Mouse (Mus musculus): ENCODE results near the gene Fam126a. TPM values are rescaled to one million over a fixed set of nuclear protein-coding genes. Genes with fewer than 3 reads are reported as not detected.

Fam126a gene
- polyA plus RNA-seq, 1 experiment from 2014 or later: 60.3 TPM

DNA sequence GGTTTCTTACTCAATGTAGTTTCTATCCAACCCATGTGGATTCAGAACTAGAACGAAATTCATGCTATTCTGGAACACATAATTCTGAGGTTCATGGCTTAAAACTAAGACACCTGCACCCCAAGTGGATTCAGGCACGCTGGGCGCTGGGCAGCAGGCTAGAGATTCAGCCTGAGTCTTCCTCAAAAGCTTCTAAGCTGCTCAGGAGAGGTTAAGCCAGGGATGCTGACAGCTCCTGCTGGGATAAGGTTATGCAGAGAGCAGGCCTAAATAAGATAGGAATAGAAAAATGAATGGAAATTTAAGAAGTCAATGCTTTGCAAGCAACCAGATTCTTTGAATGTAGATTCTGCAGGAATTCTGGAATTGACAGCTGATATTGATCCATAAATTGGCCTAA lies 82.4 kb downstream of the Fam126a start:
- Histone ChIP-seq H3K9ac (ENCODE audit: low read depth, low read length) (no peak overlapping the region), H3K4me3 (ENCODE audit: low read depth, low read length) (no peak overlapping the region), H3K9me3 (replicated peaks; ENCODE audit: control insufficient read depth, low read length) (no peaks in the 10 kb centered on the region), H3K27me3 (ENCODE audit: control insufficient read depth, insufficient read depth, low read depth, low read length) (no peaks in the 10 kb centered on the region), H3K4me2 (ENCODE audit: low read depth, low read length) (no peak overlapping the region), H3K4me1 (ENCODE audit: control insufficient read depth, low read depth, low read length) (no peaks in the 10 kb centered on the region), H3K36me3 (ENCODE audit: control insufficient read depth, insufficient read depth) (no peaks in the 10 kb centered on the region), H3K27ac (ENCODE audit: low read length) (no peak overlapping the region)
- WGBS (ENCODE audit: insufficient replicate concordance): 62% methylated on average over 3 of the region's 3 CpGs
- no peak for ATAC-seq (ENCODE audit: low read depth)

DNA sequence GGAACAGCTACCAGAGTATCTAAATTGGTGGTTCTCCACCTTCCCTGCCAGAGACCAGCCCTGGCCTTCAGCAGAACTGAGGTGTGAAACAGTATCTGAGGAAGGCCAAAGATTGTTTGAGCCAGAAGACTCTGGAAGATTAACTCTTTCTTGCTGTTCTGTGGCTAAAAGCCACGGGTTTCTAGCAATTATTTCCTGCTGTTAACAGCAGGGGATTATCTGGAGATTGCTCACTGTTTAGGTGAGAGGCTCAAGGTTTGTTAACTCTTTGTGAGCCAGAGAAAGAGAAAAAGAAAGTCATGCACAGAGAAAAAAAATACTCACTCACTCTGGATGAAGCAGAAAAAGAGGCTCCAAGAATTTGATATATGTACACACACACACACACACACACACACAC lies 85.4 kb downstream of the Fam126a start:
- WGBS (ENCODE audit: insufficient replicate concordance): 7% methylated on average over 1 of the region's 1 CpGs

DNA sequence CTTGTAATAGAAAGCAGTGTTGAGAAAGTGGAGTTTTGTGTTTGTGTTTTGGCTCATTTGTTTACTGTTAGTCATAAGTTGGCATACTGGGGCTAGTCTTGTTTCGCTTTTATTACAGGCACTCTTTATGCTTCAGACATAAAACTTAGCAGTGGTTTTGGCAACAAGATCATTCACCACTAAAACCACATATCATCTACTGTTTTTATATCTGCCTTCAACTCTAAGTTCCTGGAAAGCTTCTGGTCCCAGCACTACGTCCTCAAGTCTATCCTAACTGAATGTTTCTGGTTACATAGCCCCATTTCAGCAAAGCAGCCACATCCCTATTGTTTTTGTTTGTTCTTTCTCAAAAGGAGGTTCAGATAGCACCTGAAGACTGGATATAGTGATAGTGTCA lies 87.0 kb downstream of the Fam126a start:
- Histone ChIP-seq H3K4me1 (ENCODE audit: control insufficient read depth, low read depth, low read length) (no peaks in the 10 kb centered on the region), H3K36me3 (ENCODE audit: control insufficient read depth, insufficient read depth) (no peaks in the 10 kb centered on the region), H3K27ac (ENCODE audit: low read length) (no peak overlapping the region), H3K9ac (ENCODE audit: low read depth, low read length) (no peak overlapping the region), H3K9me3 (replicated peaks; ENCODE audit: control insufficient read depth, low read length) (no peaks in the 10 kb centered on the region), H3K27me3 (ENCODE audit: control insufficient read depth, insufficient read depth, low read depth, low read length) (no peaks in the 10 kb centered on the region), H3K4me2 (ENCODE audit: low read depth, low read length) (no peak overlapping the region), H3K4me3 (ENCODE audit: low read depth, low read length) (no peak overlapping the region)
- ATAC-seq (ENCODE audit: low read depth): no peak
- WGBS (ENCODE audit: insufficient replicate concordance): 63% methylated on average over 2 of the region's 2 CpGs

More for the DNA sequence above, 85.4 kb downstream of the Fam126a start:
- H3K27ac ChIP-seq (ENCODE audit: low read length): no peak overlapping the region
- no peaks in the 10 kb centered on the region for H3K27me3 ChIP-seq (ENCODE audit: control insufficient read depth, insufficient read depth, low read depth, low read length)
- H3K9ac ChIP-seq (ENCODE audit: low read depth, low read length): no peak overlapping the region
- ATAC-seq (ENCODE audit: low read depth): no peak
- H3K4me2 ChIP-seq (ENCODE audit: low read depth, low read length): no peak overlapping the region
- H3K4me3 ChIP-seq (ENCODE audit: low read depth, low read length): no peak overlapping the region
- no peaks in the 10 kb centered on the region for H3K36me3 ChIP-seq (ENCODE audit: control insufficient read depth, insufficient read depth)
- no peaks in the 10 kb centered on the region for H3K9me3 ChIP-seq (replicated peaks; ENCODE audit: control insufficient read depth, low read length)
- H3K4me1 ChIP-seq (ENCODE audit: control insufficient read depth, low read depth, low read length): no peaks in the 10 kb centered on the region

DNA sequence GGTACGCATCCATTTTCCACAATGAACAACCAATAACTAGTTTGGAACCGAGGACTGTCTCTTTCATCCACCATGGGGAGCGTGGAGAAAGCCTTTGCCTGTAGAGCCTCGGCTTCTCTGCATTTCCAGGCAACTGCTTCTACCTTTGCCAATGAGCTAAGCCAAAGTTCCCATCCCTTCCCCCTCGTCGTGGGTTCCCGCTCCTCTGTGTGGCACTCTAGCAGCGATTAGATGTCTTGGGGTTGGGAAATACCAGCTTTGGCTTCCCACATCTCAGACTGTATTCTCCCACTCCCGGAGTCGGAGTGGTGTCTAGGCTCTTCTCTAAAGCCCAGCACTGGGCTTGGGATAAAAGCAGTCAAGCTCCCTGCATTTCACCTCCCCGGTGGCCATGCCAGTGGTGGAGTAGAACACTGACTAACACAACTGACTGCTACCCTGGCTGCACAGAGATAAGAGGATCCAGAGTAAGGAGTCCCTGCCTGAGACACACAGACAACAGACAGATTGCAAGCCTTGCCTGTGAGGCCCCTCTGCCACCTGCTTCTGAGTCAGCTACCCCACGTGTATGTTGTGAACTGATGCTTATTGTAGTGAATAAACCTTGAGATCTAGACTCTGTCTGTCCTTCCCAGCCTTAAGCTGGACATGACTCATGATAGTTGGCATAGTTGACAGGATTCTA lies 106.9 kb downstream of the Fam126a start:
- WGBS (ENCODE audit: insufficient replicate concordance): 33% methylated on average over 12 of the region's 12 CpGs
- H3K4me3 ChIP-seq (ENCODE audit: low read depth, low read length): peak overlapping the region; percentile 47

DNA sequence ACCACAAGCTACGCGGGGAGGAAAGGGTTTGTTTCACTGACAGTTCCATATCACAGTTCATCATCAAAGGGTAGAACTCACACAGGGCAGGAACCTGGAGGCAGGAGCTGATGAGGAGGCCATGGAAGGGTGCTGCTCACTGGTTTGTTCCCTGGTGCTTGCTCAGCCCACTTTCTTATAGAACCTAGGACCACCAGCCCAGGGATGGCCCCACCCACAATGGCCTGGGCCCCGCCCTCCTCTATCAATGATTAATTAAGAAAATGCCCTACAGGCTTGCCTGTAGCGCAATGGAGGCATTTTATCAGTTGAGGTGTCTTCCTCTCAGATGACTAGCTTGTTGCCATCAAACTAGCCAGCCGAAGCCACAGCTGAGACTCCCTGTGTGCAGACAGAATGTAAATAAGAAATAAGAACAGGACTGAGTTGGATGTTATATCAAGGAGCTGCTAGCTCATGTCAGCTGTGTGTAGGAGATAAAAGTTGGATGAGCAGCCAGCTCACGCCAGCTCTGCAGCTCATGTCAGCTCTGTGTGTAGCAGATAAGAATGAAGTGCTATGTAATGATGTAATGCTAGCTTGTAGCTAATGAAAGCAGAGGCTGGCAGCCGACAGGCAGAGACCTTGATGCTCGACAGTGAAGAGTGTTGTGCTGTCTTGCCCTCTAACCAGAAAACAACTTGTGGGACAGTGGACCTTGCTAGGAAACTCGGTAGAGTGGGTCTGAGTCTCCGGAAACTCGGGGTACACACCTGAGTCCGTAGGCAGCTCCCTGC lies 107.8 kb downstream of the Fam126a start:
- Histone ChIP-seq H3K9me3 (replicated peaks; ENCODE audit: control insufficient read depth, low read length) (no peaks in the 10 kb centered on the region), H3K36me3 (ENCODE audit: control insufficient read depth, insufficient read depth) (no peaks in the 10 kb centered on the region), H3K27ac (ENCODE audit: low read length) (peak overlapping the region; percentile 100), H3K27me3 (ENCODE audit: control insufficient read depth, insufficient read depth, low read depth, low read length) (no peaks in the 10 kb centered on the region), H3K4me2 (ENCODE audit: low read depth, low read length) (peak overlapping the region; percentile 75), H3K9ac (ENCODE audit: low read depth, low read length) (peak overlapping the region; percentile 82), H3K4me1 (ENCODE audit: control insufficient read depth, low read depth, low read length) (peaks cover 39% of the 10 kb centered on the region), H3K4me3 (ENCODE audit: low read depth, low read length) (peak overlapping the region; percentile 62)
- peak; percentile 89 for ATAC-seq (ENCODE audit: low read depth)
- 20% methylated on average over 12 of the region's 12 CpGs for WGBS (ENCODE audit: insufficient replicate concordance)

More for the DNA sequence above, 106.9 kb downstream of the Fam126a start:
- peaks cover 34% of the 10 kb centered on the region for H3K4me1 ChIP-seq (ENCODE audit: control insufficient read depth, low read depth, low read length)
- no peaks in the 10 kb centered on the region for H3K27me3 ChIP-seq (ENCODE audit: control insufficient read depth, insufficient read depth, low read depth, low read length)
- ATAC-seq (ENCODE audit: low read depth): peak; percentile 86
- no peaks in the 10 kb centered on the region for H3K36me3 ChIP-seq (ENCODE audit: control insufficient read depth, insufficient read depth)
- no peaks in the 10 kb centered on the region for H3K9me3 ChIP-seq (replicated peaks; ENCODE audit: control insufficient read depth, low read length)
- H3K9ac ChIP-seq (ENCODE audit: low read depth, low read length): peak overlapping the region; percentile 82
- H3K27ac ChIP-seq (ENCODE audit: low read length): peak overlapping the region; percentile 100
- H3K4me2 ChIP-seq (ENCODE audit: low read depth, low read length): peak overlapping the region; percentile 75

DNA sequence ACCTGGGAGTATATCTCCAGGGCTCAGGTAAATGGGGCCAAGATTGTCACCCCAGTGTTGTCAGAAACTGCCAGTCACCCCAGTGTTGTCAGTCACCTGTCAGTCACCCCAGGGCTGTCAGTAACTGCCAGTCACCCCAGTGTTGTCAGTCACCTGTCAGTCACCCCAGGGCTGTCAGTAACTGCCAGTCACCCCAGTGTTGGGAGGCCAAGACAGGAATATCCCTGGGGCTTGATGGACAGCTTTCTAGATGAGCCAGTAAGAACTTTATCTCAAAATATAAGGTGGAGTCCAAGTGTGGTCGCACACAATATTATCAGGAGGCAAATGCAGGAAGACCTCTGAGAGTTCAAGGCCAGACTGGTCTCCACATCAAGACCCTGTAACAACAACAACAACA lies 109.2 kb downstream of the Fam126a start:
- Histone ChIP-seq H3K9me3 (replicated peaks; ENCODE audit: control insufficient read depth, low read length) (no peaks in the 10 kb centered on the region), H3K9ac (ENCODE audit: low read depth, low read length) (peak overlapping the region; percentile 64), H3K4me2 (ENCODE audit: low read depth, low read length) (peak overlapping the region; percentile 64), H3K4me1 (ENCODE audit: control insufficient read depth, low read depth, low read length) (peaks cover 46% of the 10 kb centered on the region), H3K27me3 (ENCODE audit: control insufficient read depth, insufficient read depth, low read depth, low read length) (no peaks in the 10 kb centered on the region), H3K36me3 (ENCODE audit: control insufficient read depth, insufficient read depth) (no peaks in the 10 kb centered on the region), H3K27ac (ENCODE audit: low read length) (peak overlapping the region; percentile 100), H3K4me3 (ENCODE audit: low read depth, low read length) (peak overlapping the region; percentile 62)
- 14% methylated on average over 1 of the region's 1 CpGs for WGBS (ENCODE audit: insufficient replicate concordance)
- no peak for ATAC-seq (ENCODE audit: low read depth)

DNA sequence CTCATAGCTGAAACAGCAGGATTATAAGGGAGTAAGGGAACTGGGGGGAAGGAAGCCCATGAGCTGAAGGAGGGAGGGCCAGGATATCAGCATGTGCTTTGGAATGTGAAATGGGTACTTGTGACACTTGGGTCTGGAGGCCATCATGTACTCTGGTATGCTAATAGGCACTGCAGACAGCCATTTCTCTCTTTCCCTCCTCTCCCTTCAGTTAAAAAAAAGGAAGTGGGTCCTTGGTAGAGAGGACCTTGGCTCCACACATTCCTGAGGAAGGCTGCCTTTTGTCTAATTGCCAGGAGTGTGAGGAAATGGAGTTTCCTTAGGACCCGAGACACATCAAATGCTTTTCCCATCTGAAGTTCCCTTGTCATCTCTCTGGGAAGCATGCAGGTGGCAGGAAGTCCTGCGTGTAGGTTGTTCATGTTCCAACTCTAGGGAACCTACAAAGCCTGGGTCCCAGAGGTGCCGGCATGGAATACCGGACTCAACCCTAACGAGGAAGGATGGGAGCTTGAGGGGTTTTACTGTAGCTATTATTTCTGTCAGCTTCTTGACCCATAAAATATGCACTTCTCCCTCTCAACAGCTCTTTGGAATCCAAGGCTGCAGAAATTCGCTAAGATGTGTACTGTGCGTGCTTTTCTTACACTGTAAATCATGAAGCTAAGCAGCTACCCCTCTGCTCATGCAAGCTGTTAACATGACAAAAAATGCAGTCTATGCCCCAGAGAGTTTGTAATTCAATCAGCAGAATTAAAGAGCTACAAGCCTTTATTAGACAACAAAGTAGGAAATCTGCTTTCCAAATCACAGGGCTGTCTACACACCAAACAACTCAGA lies 110.4 kb downstream of the Fam126a start:
- Histone ChIP-seq H3K9me3 (replicated peaks; ENCODE audit: control insufficient read depth, low read length) (no peaks in the 10 kb centered on the region), H3K9ac (ENCODE audit: low read depth, low read length) (peak overlapping the region; percentile 36; the same call in 1 of the 2 replicates), H3K4me3 (ENCODE audit: low read depth, low read length) (peak overlapping the region; percentile 23), H3K4me1 (ENCODE audit: control insufficient read depth, low read depth, low read length) (peaks cover 42% of the 10 kb centered on the region), H3K36me3 (ENCODE audit: control insufficient read depth, insufficient read depth) (no peaks in the 10 kb centered on the region), H3K27ac (ENCODE audit: low read length) (peak overlapping the region; percentile 33; the same call in 1 of the 2 replicates), H3K27me3 (ENCODE audit: control insufficient read depth, insufficient read depth, low read depth, low read length) (no peaks in the 10 kb centered on the region), H3K4me2 (ENCODE audit: low read depth, low read length) (peak overlapping the region; percentile 26; the same call in 1 of the 2 replicates)
- 67% methylated on average over 7 of the region's 7 CpGs for WGBS (ENCODE audit: insufficient replicate concordance)
- ATAC-seq (ENCODE audit: low read depth): no peak

DNA sequence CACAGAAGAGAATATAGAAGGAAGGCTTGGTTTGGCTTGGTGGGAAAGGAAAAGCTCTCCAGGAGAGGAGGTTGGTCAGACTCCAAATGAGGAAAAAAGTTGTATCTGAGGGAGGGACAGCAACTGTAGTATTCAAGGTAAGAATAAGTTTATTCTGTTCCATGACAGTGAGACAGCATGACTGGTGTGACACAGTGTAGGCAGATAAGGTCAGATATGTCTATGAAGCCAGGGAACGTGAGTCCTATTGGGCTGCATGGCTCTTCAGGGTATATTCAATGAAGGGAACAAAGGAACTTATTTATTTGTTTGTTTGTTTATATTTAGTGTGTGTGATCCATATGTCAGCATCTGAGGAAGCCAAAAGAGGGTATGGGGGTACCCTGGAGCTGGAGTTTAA lies 113.2 kb downstream of the Fam126a start:
- Histone ChIP-seq H3K4me2 (ENCODE audit: low read depth, low read length) (no peak overlapping the region), H3K36me3 (ENCODE audit: control insufficient read depth, insufficient read depth) (no peaks in the 10 kb centered on the region), H3K9me3 (replicated peaks; ENCODE audit: control insufficient read depth, low read length) (no peaks in the 10 kb centered on the region), H3K27ac (ENCODE audit: low read length) (peak overlapping the region; percentile 59), H3K4me1 (ENCODE audit: control insufficient read depth, low read depth, low read length) (peaks cover 25% of the 10 kb centered on the region), H3K27me3 (ENCODE audit: control insufficient read depth, insufficient read depth, low read depth, low read length) (no peaks in the 10 kb centered on the region), H3K4me3 (ENCODE audit: low read depth, low read length) (no peak overlapping the region), H3K9ac (ENCODE audit: low read depth, low read length) (no peak overlapping the region)
- ATAC-seq (ENCODE audit: low read depth): peak; percentile 64
- WGBS (ENCODE audit: insufficient replicate concordance): 38% methylated on average over 1 of the region's 1 CpGs

All from liver, embryonic 16.5 days (tissue).